Mouse (Mus musculus) olfactory bulb, adult 2 months (tissue): ENCODE measurements around the gene Plcxd3.

Experiments
- CTCF ChIP-seq: fragments of 200-500 bp; IDR thresholded peaks from 2 replicates; pipeline ENCODE4 v1.5.1; 2012; ENCODE audit warnings: low read depth, mild to moderate bottlenecking, low read length, moderate library complexity; ENCODE audit not compliant: insufficient read depth
- POLR2A ChIP-seq: fragments of 200-500 bp; IDR thresholded peaks from 2 replicates; pipeline ENCODE4 v1.6.1; 2012; ENCODE audit warnings: mild to moderate bottlenecking, low read depth, low read length, moderate library complexity; ENCODE audit not compliant: insufficient read depth

GRCm38 (mm10) chr15:4411333-4411732 lies 36.0 kb downstream of the Plcxd3 start:
- TF ChIP-seq POLR2A (no peak), CTCF (no peak)
